Mouse (Mus musculus): ENCODE data around the gene Rnf141. TPM values are rescaled to one million over a fixed set of nuclear protein-coding genes. Genes with fewer than 3 reads are reported as not detected.

Rnf141 gene
- polyA plus RNA-seq, 1 experiment: 76.4 TPM

- Histone ChIP-seq H3K4me3 (ENCODE audit: control insufficient read depth, low read depth, low read length) (no peak overlapping the region), H3K36me3 (ENCODE audit: control insufficient read depth, insufficient read depth, low read length) (peaks cover 2% of the 10 kb centered on the region; the same call in 1 of the 2 replicates), H3K27me3 (ENCODE audit: control insufficient read depth, insufficient read depth, low read length) (no peaks in the 10 kb centered on the region), H3K27ac (ENCODE audit: control insufficient read depth, insufficient read depth, low read depth, low read length) (no peak overlapping the region), H3K4me1 (ENCODE audit: control insufficient read depth, insufficient read depth, low read length) (no peaks in the 10 kb centered on the region)
- TF ChIP-seq POLR2A (IDR thresholded peaks at IDR 0.05; ENCODE audit: control insufficient read depth, low read depth, low read length) (no peak), CTCF (IDR thresholded peaks at IDR 0.05; ENCODE audit: control insufficient read depth, insufficient read depth, insufficient replicate concordance, low read depth, low read length) (no peak)
These were observed 10.2 kb downstream of the Rnf141 start for GRCm38 (mm10) chr7:110834018-110834417.

- Histone ChIP-seq H3K4me3 (ENCODE audit: control insufficient read depth, low read depth, low read length) (no peak overlapping the region), H3K36me3 (ENCODE audit: control insufficient read depth, insufficient read depth, low read length) (peaks cover 2% of the 10 kb centered on the region; the same call in 1 of the 2 replicates), H3K27ac (ENCODE audit: control insufficient read depth, insufficient read depth, low read depth, low read length) (no peak overlapping the region), H3K27me3 (ENCODE audit: control insufficient read depth, insufficient read depth, low read length) (no peaks in the 10 kb centered on the region), H3K4me1 (ENCODE audit: control insufficient read depth, insufficient read depth, low read length) (no peaks in the 10 kb centered on the region)
- no peak for TF ChIP-seq CTCF (IDR thresholded peaks at IDR 0.05; ENCODE audit: control insufficient read depth, insufficient read depth, insufficient replicate concordance, low read depth, low read length)
- no peak for TF ChIP-seq POLR2A (IDR thresholded peaks at IDR 0.05; ENCODE audit: control insufficient read depth, low read depth, low read length)
These were observed 11.2 kb downstream of the Rnf141 start for GRCm38 (mm10) chr7:110833024-110833423.

DNA sequence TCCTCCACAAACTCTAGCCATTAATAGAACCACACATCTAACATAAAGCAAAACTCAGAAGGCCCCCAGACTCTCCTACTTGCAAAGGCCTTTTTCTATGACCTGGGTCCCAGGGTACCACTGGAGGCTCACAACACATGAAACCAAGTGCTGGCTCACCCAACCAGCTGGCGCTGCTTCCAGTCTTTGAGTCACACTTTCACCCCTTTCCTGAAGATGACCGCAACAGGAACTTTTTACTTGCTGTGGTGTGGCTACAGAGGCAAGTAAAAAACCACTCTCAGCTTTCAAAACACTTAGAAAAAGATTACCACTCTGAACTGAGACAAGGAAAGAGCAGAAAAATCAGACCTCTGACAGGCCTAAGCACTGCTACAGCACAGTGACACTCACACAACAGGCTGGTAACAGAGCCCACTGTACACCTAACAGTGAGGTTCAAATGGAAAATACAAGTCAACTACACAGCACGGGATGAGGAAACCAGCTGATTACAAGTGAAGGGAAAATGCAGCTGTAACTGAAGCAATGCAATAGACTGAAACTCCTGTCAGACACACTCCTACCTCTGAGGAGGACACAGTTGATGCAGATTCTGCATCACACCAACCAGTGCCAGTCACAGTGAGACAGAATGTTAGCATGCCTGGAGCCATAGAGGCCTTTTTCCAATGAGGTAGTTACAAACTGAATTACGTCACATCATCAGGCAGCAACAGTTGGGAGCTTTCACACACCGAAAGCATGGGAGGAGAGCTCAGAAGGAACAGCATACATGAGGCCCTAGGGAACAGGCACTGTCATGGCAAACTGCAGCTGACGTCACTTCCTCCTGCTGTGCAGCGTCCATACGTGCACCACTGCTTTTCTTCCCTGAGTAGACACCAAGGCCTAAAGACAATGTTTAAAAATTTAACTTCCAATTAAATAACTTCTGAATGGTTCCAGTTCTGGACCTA, 20.0 kb downstream of the Rnf141 start:
- no peak overlapping the region for H3K4me3 ChIP-seq (ENCODE audit: control insufficient read depth, low read depth, low read length)
- no peak overlapping the region for H3K27ac ChIP-seq (ENCODE audit: control insufficient read depth, insufficient read depth, low read depth, low read length)
- peaks cover 3% of the 10 kb centered on the region for H3K36me3 ChIP-seq (ENCODE audit: control insufficient read depth, insufficient read depth, low read length)
- no peak for TF ChIP-seq CTCF (IDR thresholded peaks at IDR 0.05; ENCODE audit: control insufficient read depth, insufficient read depth, insufficient replicate concordance, low read depth, low read length)
- TF ChIP-seq POLR2A (IDR thresholded peaks at IDR 0.05; ENCODE audit: control insufficient read depth, low read depth, low read length): no peak
- no peaks in the 10 kb centered on the region for H3K4me1 ChIP-seq (ENCODE audit: control insufficient read depth, insufficient read depth, low read length)
- H3K27me3 ChIP-seq (ENCODE audit: control insufficient read depth, insufficient read depth, low read length): no peaks in the 10 kb centered on the region

DNA sequence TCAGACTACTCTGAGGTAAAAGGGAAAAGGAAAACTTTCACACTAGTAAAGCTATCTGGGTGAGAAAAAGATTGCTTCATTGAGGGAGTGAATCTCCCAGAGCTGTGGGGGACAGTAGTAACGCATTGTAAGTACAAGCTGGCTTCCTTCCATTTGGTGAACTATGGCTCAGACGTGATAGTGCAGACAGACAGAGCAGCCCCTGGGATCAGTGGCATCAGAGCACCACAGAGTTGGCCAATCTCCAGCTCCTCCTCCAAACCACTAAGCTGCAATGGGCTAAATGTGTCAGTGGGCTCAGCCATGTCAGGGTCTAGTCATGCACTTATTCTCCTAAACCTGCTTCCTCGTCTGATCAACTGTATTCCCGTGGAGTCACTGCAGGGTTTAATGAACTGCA, 20.7 kb downstream of the Rnf141 start:
- Histone ChIP-seq H3K36me3 (ENCODE audit: control insufficient read depth, insufficient read depth, low read length) (peaks cover 3% of the 10 kb centered on the region), H3K4me1 (ENCODE audit: control insufficient read depth, insufficient read depth, low read length) (no peaks in the 10 kb centered on the region)
- no peak for TF ChIP-seq POLR2A (IDR thresholded peaks at IDR 0.05; ENCODE audit: control insufficient read depth, low read depth, low read length)
- no peak for TF ChIP-seq CTCF (IDR thresholded peaks at IDR 0.05; ENCODE audit: control insufficient read depth, insufficient read depth, insufficient replicate concordance, low read depth, low read length)

GRCm38 (mm10) chr7:110823076-110823475, 21.2 kb downstream of the Rnf141 start:
- no peaks in the 10 kb centered on the region for H3K4me1 ChIP-seq (ENCODE audit: control insufficient read depth, insufficient read depth, low read length)
- H3K27ac ChIP-seq (ENCODE audit: control insufficient read depth, insufficient read depth, low read depth, low read length): no peak overlapping the region
- no peak overlapping the region for H3K4me3 ChIP-seq (ENCODE audit: control insufficient read depth, low read depth, low read length)
- H3K27me3 ChIP-seq (ENCODE audit: control insufficient read depth, insufficient read depth, low read length): no peaks in the 10 kb centered on the region
- peaks cover 3% of the 10 kb centered on the region for H3K36me3 ChIP-seq (ENCODE audit: control insufficient read depth, insufficient read depth, low read length)
- no peak for TF ChIP-seq POLR2A (IDR thresholded peaks at IDR 0.05; ENCODE audit: control insufficient read depth, low read depth, low read length)
- TF ChIP-seq CTCF (IDR thresholded peaks at IDR 0.05; ENCODE audit: control insufficient read depth, insufficient read depth, insufficient replicate concordance, low read depth, low read length): no peak

More for the DNA sequence above, 20.7 kb downstream of the Rnf141 start:
- Histone ChIP-seq H3K27ac (ENCODE audit: control insufficient read depth, insufficient read depth, low read depth, low read length) (no peak overlapping the region), H3K27me3 (ENCODE audit: control insufficient read depth, insufficient read depth, low read length) (no peaks in the 10 kb centered on the region), H3K4me3 (ENCODE audit: control insufficient read depth, low read depth, low read length) (no peak overlapping the region)

DNA sequence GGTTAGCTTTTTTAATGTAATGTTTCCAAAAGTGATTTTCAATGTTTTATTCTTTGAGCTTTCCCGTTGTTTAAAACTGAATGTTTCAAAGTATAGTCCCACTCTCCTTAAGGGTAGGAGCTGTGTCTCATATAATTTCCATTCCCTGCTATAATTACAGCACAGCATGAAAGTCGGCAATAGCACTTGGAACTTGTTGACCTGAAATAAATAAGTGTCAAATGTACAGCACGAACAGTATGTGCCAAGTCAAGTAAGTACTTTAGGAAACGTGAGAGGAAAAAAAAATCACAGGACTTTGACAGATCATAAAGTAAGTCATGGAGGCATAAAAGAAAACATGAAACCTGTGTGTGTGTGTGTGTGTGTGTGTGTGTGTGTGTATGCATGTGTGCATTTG, 22.2 kb downstream of the Rnf141 start:
- no peaks in the 10 kb centered on the region for H3K27me3 ChIP-seq (ENCODE audit: control insufficient read depth, insufficient read depth, low read length)
- TF ChIP-seq POLR2A (IDR thresholded peaks at IDR 0.05; ENCODE audit: control insufficient read depth, low read depth, low read length): no peak
- TF ChIP-seq CTCF (IDR thresholded peaks at IDR 0.05; ENCODE audit: control insufficient read depth, insufficient read depth, insufficient replicate concordance, low read depth, low read length): no peak
- H3K36me3 ChIP-seq (ENCODE audit: control insufficient read depth, insufficient read depth, low read length): peaks cover 3% of the 10 kb centered on the region
- H3K4me1 ChIP-seq (ENCODE audit: control insufficient read depth, insufficient read depth, low read length): no peaks in the 10 kb centered on the region
- H3K27ac ChIP-seq (ENCODE audit: control insufficient read depth, insufficient read depth, low read depth, low read length): no peak overlapping the region
- no peak overlapping the region for H3K4me3 ChIP-seq (ENCODE audit: control insufficient read depth, low read depth, low read length)

- H3K4me3 ChIP-seq (ENCODE audit: control insufficient read depth, low read depth, low read length): no peak overlapping the region
- TF ChIP-seq POLR2A (IDR thresholded peaks at IDR 0.05; ENCODE audit: control insufficient read depth, low read depth, low read length): no peak
- TF ChIP-seq CTCF (IDR thresholded peaks at IDR 0.05; ENCODE audit: control insufficient read depth, insufficient read depth, insufficient replicate concordance, low read depth, low read length): no peak
- peaks cover 3% of the 10 kb centered on the region for H3K36me3 ChIP-seq (ENCODE audit: control insufficient read depth, insufficient read depth, low read length)
- no peaks in the 10 kb centered on the region for H3K27me3 ChIP-seq (ENCODE audit: control insufficient read depth, insufficient read depth, low read length)
- no peaks in the 10 kb centered on the region for H3K4me1 ChIP-seq (ENCODE audit: control insufficient read depth, insufficient read depth, low read length)
- no peak overlapping the region for H3K27ac ChIP-seq (ENCODE audit: control insufficient read depth, insufficient read depth, low read depth, low read length)
These were observed 22.6 kb downstream of the Rnf141 start for GRCm38 (mm10) chr7:110821653-110822052.
